Mouse (Mus musculus) heart, postnatal 4 days (tissue): Measurements from ENCODE around the gene Cep78. TPM values are rescaled to one million over a fixed set of nuclear protein-coding genes. Genes with fewer than 3 reads are reported as not detected.

Experiments
- total RNA-seq, 2 experiments: library from RNA; stranded (reverse); gene quantifications; 2 replicates each; pipeline ENCODE4 v1.2.3; 2021

Gene Cep78
- total RNA-seq, 2 experiments from 2014 or later: 6.8 to 7.6 TPM

Other genes with a start within 250 kb of the Cep78 start
- gene Psat1, start 37.7 kb downstream of the Cep78 start, total RNA-seq: 10 to 100 TPM; 33.0 to 35.3 TPM
- 10 to 100 TPM; 43.6 to 46.0 TPM for gene Gnaq, start 147.8 kb upstream of the Cep78 start, total RNA-seq